Mouse (Mus musculus): ENCODE data around the gene Socs2. TPM values are rescaled to one million over a fixed set of nuclear protein-coding genes. Genes with fewer than 3 reads are reported as not detected.
A peak's percentile ranks its signal among the peaks of the same experiment; 100 is the strongest.

Gene Socs2
- polyA plus RNA-seq (2016; fragmentation: Nextera tagmentation; extraction: Ambion mirVana) = 70.7 and 73.2 TPM in 2 replicates

DNA sequence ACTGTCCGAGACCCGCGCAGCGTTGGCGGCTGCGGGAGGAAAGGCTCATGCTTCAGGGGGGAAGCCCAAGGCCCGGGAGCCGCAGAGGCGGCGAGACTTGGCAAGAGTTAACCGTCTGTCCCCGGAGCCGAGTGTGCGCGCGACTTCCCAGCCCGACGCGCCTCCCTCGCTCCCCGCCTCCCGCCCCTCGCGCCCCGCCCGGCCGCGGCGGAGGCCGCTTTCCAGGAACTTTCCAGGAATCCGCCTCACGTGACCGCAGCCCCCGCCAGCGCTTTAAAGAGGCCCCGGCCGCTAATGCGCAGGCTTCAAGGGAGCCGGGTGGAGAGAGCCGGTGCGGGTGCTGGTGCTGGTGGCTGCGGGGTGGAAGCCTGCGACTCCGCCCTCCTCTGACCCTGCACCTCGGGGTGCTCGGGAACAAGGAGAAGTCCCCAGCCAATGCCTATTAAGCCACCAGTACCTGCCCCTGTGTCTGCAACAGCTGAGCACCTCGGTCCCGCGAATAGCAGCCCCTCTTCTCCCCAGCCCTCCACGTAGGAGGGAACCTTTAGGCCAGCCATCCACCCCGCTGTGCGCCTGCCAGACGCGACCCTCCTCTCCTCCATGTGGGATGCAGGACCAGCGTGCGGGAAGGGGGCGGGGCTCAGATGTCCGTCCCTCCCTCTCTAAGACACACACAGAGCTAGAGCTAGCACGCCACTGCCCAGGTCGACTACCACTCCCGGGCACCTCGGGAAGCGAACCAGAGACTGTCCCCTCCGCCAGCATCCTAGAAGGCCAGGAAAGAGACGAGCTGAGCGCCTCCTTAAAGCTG is at the start of gene Socs2:
Gene Socs2 (minus strand): TSS at position 496 of the 811 bp plus-strand sequence.
- ATAC-seq (ENCODE audit: insufficient number of reproducible peaks, insufficient read depth, low FRiP score, low TSS enrichment) = peak; percentile 82
- H3K9me3 ChIP-seq = no peaks in the 10 kb centered on the region
- peak within 1 kb of the TSS; percentile 81 for H3K9ac ChIP-seq
- H3K27me3 ChIP-seq = no peaks in the 10 kb centered on the region
- H3K36me3 ChIP-seq = no peaks in the 10 kb centered on the region
- H3K4me3 ChIP-seq = peak within 1 kb of the TSS; percentile 71
- 1% methylated on average over 64 of the region's 66 CpGs for WGBS
- H3K4me1 ChIP-seq = peaks cover 4% of the 10 kb centered on the region
- H3K27ac ChIP-seq = peak within 1 kb of the TSS; percentile 92
- peak within 1 kb of the TSS; percentile 98 for H3K4me2 ChIP-seq (replicated peaks)

DNA sequence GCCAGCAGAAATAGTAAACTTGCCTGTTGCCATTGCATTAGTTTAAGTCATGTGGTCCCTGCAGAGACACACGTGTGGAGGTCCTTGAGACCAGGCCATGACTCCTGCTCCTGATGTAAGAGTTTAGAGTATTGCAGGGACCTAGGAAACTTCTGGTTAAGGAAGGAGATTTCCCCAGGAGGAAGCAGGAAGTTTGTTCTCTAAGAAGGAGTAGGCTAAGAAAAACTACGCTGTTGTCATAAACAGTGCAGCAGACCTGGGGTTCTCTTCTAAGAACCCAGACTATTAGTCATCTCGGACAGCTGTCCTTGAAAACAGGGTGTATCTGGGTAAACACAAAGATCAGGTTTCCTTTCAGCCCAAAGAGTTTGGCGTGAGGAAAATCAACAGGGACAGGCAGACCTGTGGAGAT is 48.5 kb upstream of the Socs2 start:
- no peak for ATAC-seq (ENCODE audit: insufficient number of reproducible peaks, insufficient read depth, low FRiP score, low TSS enrichment)
- Histone ChIP-seq H3K4me3 (no peak overlapping the region), H3K27ac (no peak overlapping the region), H3K36me3 (no peaks in the 10 kb centered on the region), H3K4me2 (replicated peaks) (no peak overlapping the region), H3K9me3 (no peaks in the 10 kb centered on the region), H3K4me1 (peaks cover 6% of the 10 kb centered on the region), H3K27me3 (no peaks in the 10 kb centered on the region), H3K9ac (no peak overlapping the region)
- 49% methylated on average over 4 of the region's 4 CpGs for WGBS

DNA sequence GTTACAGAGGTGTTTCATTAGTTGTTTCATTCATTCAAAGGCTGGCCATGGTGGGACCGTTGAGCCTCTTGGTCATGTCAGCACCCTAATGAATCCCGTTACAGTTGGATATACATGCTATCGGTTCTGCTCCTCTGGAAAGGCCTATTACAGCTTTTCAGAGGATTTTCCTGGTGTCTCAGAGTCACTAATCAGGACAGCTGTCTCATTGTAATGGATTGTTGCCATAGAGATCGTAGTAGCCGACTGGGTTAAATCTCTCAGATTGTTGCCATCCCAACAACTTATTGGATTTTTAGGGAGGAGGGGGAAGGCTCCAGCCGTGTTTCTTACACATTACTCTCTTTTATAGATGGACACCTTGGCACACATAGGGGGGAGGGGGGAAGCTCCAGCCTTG is 47.5 kb upstream of the Socs2 start:
- Histone ChIP-seq H3K4me3 (no peak overlapping the region), H3K27me3 (no peaks in the 10 kb centered on the region), H3K4me2 (replicated peaks) (no peak overlapping the region), H3K36me3 (no peaks in the 10 kb centered on the region), H3K27ac (no peak overlapping the region), H3K9me3 (no peaks in the 10 kb centered on the region), H3K4me1 (peaks cover 6% of the 10 kb centered on the region), H3K9ac (no peak overlapping the region)
- ATAC-seq (ENCODE audit: insufficient number of reproducible peaks, insufficient read depth, low FRiP score, low TSS enrichment) = no peak
- 78% methylated on average over 6 of the region's 6 CpGs for WGBS

DNA sequence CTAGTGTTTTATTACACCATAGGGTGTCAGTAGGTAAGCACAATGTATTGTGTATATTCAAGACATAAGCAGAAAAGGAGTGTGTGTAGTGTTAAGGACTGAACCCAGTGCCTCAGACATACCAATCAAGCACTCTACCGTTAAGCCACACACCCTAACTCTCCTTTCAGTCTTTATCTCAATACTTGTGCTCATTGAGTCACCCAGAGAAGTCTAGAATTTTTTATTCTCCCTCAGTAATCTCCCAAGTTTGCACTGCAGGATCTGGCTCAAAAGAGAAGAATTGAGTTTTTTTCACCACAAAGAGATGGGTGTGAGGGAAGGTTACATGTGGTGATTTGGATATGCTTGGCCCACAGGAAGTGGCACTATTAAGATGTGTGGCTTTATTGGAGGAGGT is 45.3 kb upstream of the Socs2 start:
- Histone ChIP-seq H3K9ac (no peak overlapping the region), H3K4me1 (peaks cover 6% of the 10 kb centered on the region), H3K27ac (no peak overlapping the region), H3K9me3 (no peaks in the 10 kb centered on the region), H3K27me3 (no peaks in the 10 kb centered on the region), H3K4me3 (no peak overlapping the region), H3K4me2 (replicated peaks) (no peak overlapping the region), H3K36me3 (no peaks in the 10 kb centered on the region)
- WGBS = 80% methylated on average over 1 of the region's 1 CpGs
- no peak for ATAC-seq (ENCODE audit: insufficient number of reproducible peaks, insufficient read depth, low FRiP score, low TSS enrichment)

DNA sequence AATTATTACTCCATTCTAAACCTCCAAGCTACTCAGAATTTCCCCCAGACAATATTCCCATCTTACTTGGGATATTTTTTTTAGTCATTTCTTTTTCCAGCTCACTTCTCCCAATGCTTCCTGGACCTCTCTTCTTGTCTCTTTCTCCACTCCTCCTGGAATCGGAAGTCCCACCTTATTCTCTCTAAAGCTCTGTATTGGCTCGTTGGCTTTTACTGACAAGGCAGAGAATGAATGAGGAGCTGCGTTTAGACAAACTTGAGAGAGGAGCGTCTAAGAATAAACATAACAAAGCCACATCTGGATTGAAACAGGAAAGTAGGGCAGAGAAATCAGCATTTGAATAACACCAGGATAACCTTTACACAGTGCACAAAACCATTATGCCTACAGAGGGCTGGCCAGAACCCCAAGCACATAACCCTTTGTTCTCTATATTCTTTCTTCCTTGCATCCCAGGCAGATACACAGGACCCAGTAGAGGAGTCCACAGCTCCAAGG is 44.1 kb upstream of the Socs2 start:
- no peak overlapping the region for H3K4me3 ChIP-seq
- no peak overlapping the region for H3K27ac ChIP-seq
- 63% methylated on average over 4 of the region's 4 CpGs for WGBS
- no peak overlapping the region for H3K4me2 ChIP-seq (replicated peaks)
- H3K9me3 ChIP-seq = no peaks in the 10 kb centered on the region
- H3K9ac ChIP-seq = no peak overlapping the region
- ATAC-seq (ENCODE audit: insufficient number of reproducible peaks, insufficient read depth, low FRiP score, low TSS enrichment) = no peak
- H3K4me1 ChIP-seq = peaks cover 6% of the 10 kb centered on the region
- no peaks in the 10 kb centered on the region for H3K36me3 ChIP-seq
- no peaks in the 10 kb centered on the region for H3K27me3 ChIP-seq

DNA sequence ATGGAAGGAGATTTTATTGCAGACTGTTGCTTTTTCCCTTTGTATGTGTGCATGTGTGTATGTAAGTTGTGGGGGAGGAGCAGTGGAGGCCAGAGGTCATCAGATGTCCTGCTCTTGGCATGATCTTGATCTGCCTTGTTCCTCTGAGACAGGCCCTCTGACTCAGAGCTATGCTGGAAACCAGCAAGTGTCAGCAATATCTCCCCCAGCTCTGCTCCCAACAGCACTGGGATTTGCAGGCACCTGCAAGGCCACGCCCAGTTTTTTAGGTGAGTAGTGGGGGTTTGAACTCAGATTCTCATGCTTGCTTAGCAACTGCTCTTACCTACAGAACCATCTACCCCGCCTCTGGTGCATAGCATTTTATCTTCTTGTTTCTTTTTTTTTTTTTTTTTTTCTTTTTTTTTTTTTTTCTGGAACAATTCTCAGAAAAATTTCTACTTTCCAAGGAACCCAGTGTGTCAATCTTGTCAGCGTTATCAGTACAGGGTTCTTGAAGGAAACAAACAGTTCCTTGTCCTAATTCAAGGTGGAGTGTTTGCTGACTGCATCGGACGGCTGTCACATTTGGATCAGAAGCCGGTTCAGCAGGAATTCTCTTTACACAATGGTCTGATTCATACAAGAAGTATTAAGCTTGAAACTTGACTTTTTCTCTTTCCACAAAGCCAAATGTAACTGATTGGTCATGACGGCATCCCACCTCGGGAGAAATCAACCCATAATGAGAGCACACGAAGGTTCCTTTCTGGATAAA is 41.2 kb upstream of the Socs2 start:
- no peak overlapping the region for H3K4me2 ChIP-seq (replicated peaks)
- H3K27ac ChIP-seq = no peak overlapping the region
- WGBS = 72% methylated on average over 9 of the region's 9 CpGs
- no peak overlapping the region for H3K9ac ChIP-seq
- H3K36me3 ChIP-seq = no peaks in the 10 kb centered on the region
- ATAC-seq (ENCODE audit: insufficient number of reproducible peaks, insufficient read depth, low FRiP score, low TSS enrichment) = no peak
- no peaks in the 10 kb centered on the region for H3K4me1 ChIP-seq
- H3K4me3 ChIP-seq = no peak overlapping the region
- H3K9me3 ChIP-seq = no peaks in the 10 kb centered on the region
- no peaks in the 10 kb centered on the region for H3K27me3 ChIP-seq

DNA sequence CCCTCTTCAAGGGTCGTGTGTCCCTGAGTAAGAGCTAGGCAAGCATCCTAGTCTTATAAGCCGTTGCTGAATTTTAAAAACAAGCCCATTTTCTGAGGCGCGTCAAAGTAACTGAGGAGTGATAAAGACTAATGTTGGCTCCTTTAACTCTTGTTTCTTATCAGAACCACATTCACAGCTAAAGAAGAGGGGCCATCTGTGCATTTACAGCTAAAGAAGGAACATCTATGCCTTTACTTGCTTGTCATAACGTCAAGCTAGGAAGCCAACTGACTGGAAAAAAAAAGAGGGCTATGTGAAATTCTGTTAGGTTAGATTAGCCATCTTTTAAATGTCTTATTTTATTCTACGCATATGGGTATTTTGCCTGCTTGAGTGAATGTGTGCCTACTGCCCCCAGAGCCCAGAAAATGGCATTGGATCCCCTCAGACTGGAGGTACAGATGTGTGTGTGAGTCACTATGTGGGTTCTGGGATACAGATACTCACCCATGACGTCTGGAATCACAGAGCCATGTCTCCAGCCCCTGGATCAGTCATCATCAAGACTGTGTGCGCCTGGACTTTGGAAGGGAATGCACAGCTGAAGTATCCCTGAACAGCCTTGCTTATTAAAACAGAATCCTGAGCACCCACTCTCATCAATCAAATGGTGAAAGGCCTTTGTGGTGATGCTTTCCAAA is 40.5 kb upstream of the Socs2 start:
- no peak for ATAC-seq (ENCODE audit: insufficient number of reproducible peaks, insufficient read depth, low FRiP score, low TSS enrichment)
- Histone ChIP-seq H3K4me3 (no peak overlapping the region), H3K9ac (no peak overlapping the region), H3K27ac (no peak overlapping the region), H3K4me2 (replicated peaks) (no peak overlapping the region), H3K4me1 (no peaks in the 10 kb centered on the region), H3K36me3 (no peaks in the 10 kb centered on the region), H3K9me3 (no peaks in the 10 kb centered on the region), H3K27me3 (no peaks in the 10 kb centered on the region)
- WGBS = 84% methylated on average over 8 of the region's 8 CpGs

DNA sequence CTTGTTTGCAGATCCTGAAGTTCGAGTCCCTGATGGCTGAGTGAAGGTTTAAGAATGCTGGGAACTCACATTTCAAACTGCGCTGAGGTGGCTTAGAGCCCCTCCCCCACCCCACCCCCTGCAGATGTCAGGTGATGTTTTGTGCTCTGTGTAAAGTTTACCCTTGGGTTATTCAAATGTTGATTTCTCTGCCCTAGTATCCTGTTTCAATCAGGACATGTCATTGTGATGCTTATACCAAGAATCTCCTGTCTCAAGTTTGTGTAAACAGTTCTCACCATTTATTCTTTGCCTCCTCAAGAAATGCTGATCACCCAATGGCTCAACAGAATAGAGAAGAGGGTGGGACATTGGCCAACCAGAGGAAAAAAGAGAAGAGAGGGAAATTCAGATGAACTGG is 39.1 kb upstream of the Socs2 start:
- Histone ChIP-seq H3K4me3 (no peak overlapping the region), H3K27ac (no peak overlapping the region), H3K36me3 (no peaks in the 10 kb centered on the region), H3K9me3 (no peaks in the 10 kb centered on the region), H3K9ac (no peak overlapping the region), H3K27me3 (no peaks in the 10 kb centered on the region), H3K4me1 (no peaks in the 10 kb centered on the region), H3K4me2 (replicated peaks) (no peak overlapping the region)
- ATAC-seq (ENCODE audit: insufficient number of reproducible peaks, insufficient read depth, low FRiP score, low TSS enrichment) = no peak
- WGBS = 66% methylated on average over 2 of the region's 2 CpGs

DNA sequence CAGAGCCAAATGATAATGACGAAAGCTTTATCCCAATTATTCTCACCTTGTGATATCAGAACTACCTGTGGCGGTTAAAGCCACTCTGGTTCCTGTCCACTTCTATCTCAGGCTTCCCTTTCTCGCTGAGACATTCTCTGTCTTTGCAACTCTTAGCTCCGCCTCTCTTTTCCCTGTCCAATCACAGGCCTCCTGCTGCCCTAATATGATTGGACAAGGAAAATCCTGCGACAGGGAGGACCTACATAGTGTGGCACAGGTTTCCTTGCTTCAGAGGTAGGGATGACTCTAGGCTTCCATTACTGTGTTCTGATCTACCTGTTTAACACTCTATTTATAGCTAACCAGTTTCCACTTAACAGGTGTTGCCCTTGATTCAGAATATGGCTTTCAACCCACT is 36.3 kb upstream of the Socs2 start:
- Histone ChIP-seq H3K27ac (no peak overlapping the region), H3K4me1 (no peaks in the 10 kb centered on the region), H3K4me3 (no peak overlapping the region), H3K27me3 (no peaks in the 10 kb centered on the region), H3K36me3 (no peaks in the 10 kb centered on the region), H3K9me3 (no peaks in the 10 kb centered on the region), H3K4me2 (replicated peaks) (no peak overlapping the region), H3K9ac (no peak overlapping the region)
- no peak for ATAC-seq (ENCODE audit: insufficient number of reproducible peaks, insufficient read depth, low FRiP score, low TSS enrichment)
- 84% methylated on average over 5 of the region's 5 CpGs for WGBS

DNA sequence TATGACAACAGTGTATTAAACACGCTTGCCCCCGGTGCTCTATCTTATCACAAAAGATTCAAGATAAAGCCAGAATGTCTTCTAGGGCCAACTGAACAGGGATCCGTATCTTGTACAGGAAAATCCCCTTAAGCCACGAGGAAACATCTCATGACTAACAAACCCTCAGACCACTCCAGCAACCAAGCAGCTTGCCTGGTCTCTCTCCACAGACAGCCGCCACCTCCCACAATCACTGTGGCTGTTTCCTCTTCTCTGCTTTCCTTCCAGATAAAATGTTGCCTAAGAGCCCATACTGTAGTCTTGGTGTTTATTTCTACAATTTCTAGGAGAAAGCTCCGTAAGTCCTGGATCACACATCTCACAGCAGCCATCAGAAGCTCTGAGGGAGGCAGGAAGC is 32.1 kb upstream of the Socs2 start:
- H3K27me3 ChIP-seq = no peaks in the 10 kb centered on the region
- H3K27ac ChIP-seq = no peak overlapping the region
- no peak overlapping the region for H3K4me3 ChIP-seq
- 81% methylated on average over 6 of the region's 6 CpGs for WGBS
- H3K9ac ChIP-seq = no peak overlapping the region
- H3K36me3 ChIP-seq = no peaks in the 10 kb centered on the region
- no peaks in the 10 kb centered on the region for H3K4me1 ChIP-seq
- no peaks in the 10 kb centered on the region for H3K9me3 ChIP-seq
- no peak overlapping the region for H3K4me2 ChIP-seq (replicated peaks)
- no peak for ATAC-seq (ENCODE audit: insufficient number of reproducible peaks, insufficient read depth, low FRiP score, low TSS enrichment)

DNA sequence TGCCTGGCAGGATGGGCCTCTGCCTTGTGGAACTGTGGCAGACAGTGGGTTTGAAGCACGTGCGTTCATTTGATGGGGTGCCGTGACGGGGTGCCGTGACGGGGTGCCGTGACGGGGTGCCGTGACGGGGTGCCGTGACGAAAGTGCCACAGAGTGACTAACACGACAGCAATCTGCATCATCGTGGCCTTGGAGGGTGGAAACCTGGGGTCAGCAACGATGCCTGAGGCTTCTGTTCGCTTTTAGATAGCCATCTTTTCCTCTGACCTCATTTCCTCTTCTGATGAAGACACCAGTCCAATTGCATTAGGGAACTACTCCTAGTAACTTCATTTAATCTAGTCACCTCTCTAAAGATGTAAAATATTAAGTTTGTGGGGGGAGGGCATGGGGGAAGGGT is 31.0 kb upstream of the Socs2 start:
- no peak for ATAC-seq (ENCODE audit: insufficient number of reproducible peaks, insufficient read depth, low FRiP score, low TSS enrichment)
- no peaks in the 10 kb centered on the region for H3K27me3 ChIP-seq
- no peak overlapping the region for H3K4me2 ChIP-seq (replicated peaks)
- no peak overlapping the region for H3K9ac ChIP-seq
- no peak overlapping the region for H3K27ac ChIP-seq
- no peaks in the 10 kb centered on the region for H3K9me3 ChIP-seq
- WGBS = 93% methylated on average over 16 of the region's 16 CpGs
- H3K36me3 ChIP-seq = no peaks in the 10 kb centered on the region
- H3K4me3 ChIP-seq = no peak overlapping the region
- no peaks in the 10 kb centered on the region for H3K4me1 ChIP-seq
